Mouse (Mus musculus): ENCODE measurements around the gene Ube2g1. TPM values are rescaled to one million over a fixed set of nuclear protein-coding genes. Genes with fewer than 3 reads are reported as not detected.

Gene Ube2g1
- polyA plus RNA-seq, 1 experiment from 2014 or later: 83.3 TPM

DNA sequence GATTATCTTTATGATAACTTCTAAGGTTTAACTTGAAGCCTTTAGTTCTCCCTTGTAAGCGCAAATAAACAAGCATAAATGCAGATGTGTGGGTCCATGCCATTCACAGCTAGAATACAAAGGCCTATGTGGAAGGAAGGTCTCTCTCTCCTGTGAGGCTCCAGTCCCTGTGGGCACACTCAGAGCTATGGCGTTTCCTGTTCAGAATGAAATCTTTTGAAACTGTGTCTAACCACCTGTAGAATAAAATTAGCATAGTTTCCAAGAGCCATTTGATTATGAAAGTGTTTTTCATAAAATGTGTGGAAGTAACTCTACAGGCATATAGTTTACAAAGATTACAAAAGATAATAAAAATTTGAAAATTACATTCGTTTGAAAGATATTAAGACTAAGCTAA lies 111.1 kb downstream of the Ube2g1 start:
- Histone ChIP-seq H3K9me3 (no peaks in the 10 kb centered on the region), H3K4me2 (no peak overlapping the region), H3K27me3 (replicated peaks) (no peaks in the 10 kb centered on the region), H3K27ac (no peak overlapping the region), H3K4me3 (no peak overlapping the region), H3K9ac (no peak overlapping the region), H3K36me3 (replicated peaks) (peaks cover 16% of the 10 kb centered on the region; the same call in 1 of the 2 replicates), H3K4me1 (no peaks in the 10 kb centered on the region)
- 86% methylated on average over 3 of the region's 3 CpGs for WGBS
- ATAC-seq (replicated peaks): no peak

DNA sequence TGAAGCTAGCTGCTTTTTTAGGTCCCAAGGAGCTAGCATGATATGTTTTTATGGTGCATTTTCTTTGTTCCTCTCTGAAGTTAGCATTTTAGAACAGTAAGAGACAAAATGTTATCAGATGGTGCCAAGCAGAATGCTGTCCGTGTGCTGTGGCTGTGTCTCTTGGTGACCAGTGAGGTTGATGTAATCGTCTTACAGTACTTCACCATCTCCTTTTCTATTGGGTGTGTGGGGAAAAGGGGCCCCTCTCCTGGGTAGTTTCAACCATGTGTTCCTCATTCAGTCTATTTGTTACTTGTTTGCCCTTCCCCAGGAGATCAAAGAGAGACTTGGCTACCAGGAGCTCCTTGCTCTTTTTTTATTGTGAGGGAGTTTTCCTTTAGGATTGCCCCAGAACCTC lies 116.1 kb downstream of the Ube2g1 start:
- Histone ChIP-seq H3K4me1 (no peaks in the 10 kb centered on the region), H3K36me3 (replicated peaks) (peaks cover 11% of the 10 kb centered on the region; the same call in 1 of the 2 replicates), H3K4me2 (no peak overlapping the region), H3K9ac (no peak overlapping the region), H3K4me3 (no peak overlapping the region), H3K27ac (no peak overlapping the region), H3K27me3 (replicated peaks) (no peaks in the 10 kb centered on the region), H3K9me3 (no peaks in the 10 kb centered on the region)
- ATAC-seq (replicated peaks): no peak
- 76% methylated on average over 2 of the region's 2 CpGs for WGBS

DNA sequence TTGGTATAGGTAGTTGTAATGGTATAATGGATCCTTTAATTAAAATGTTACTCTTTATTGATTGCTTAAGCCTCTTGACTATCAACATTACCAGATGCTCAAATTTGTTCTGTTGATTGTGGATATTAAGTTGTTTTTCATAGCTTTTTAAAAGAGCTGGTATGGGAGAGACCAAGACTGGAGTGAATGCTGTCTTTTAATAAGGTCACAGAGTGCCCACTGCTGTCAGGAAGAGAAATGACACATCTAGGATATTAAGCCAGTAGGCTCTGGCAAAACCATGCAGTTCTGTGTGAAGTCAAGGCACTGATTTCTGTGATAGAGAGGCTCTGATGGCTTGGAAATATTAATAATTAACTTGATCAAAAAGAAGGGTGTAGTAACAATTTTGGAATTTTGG lies 116.8 kb downstream of the Ube2g1 start:
- Histone ChIP-seq H3K9ac (no peak overlapping the region), H3K4me1 (no peaks in the 10 kb centered on the region), H3K27me3 (replicated peaks) (no peaks in the 10 kb centered on the region), H3K4me3 (no peak overlapping the region), H3K9me3 (no peaks in the 10 kb centered on the region), H3K36me3 (replicated peaks) (peaks cover 16% of the 10 kb centered on the region; the same call in 1 of the 2 replicates), H3K27ac (no peak overlapping the region), H3K4me2 (no peak overlapping the region)
- no peak for ATAC-seq (replicated peaks)

DNA sequence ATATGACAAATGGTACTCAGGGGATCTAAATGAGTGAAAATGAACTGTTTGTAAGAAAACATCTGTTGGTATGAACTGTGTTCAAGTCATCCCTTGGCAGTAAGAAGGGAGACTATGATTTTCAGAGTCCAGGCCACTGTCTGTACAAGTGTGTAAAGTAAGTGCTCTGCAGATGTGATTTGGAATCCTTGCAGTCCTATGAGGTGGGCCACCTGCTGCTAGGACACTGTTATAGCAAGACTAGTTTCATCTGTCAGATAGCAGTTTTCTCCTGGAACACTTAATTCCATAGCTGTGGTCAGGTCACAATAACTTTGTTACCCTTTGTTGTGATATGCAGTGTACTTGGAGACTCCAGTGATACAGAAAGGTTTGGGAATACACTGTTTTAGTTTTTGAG lies 118.9 kb downstream of the Ube2g1 start:
- peaks cover 31% of the 10 kb centered on the region for H3K36me3 ChIP-seq (replicated peaks)
- H3K4me1 ChIP-seq: no peaks in the 10 kb centered on the region
- no peaks in the 10 kb centered on the region for H3K27me3 ChIP-seq (replicated peaks)
- H3K4me3 ChIP-seq: no peak overlapping the region
- H3K27ac ChIP-seq: no peak overlapping the region
- H3K9me3 ChIP-seq: no peaks in the 10 kb centered on the region
- no peak overlapping the region for H3K4me2 ChIP-seq
- H3K9ac ChIP-seq: no peak overlapping the region
- no peak for ATAC-seq (replicated peaks)

DNA sequence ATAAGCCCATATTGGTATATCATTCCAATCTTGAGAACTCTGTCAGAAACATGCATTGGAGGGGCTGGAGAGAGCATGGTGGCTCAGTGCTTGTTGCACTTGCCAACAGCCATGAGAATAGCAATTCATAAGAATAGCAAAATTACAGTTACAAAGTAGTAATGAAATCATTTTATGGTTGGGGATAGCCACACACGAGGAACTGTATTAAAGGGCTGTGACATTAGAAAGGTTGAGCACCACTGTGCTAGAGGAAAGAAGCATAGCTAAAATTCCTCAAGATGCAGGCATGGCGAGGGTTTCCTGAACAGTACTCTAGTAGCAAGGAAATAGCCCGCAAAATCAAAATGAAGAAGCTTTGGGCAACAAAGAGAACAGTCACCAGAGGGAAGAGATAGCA lies 126.7 kb downstream of the Ube2g1 start:
- WGBS: 95% methylated on average over 3 of the region's 3 CpGs
- Histone ChIP-seq H3K36me3 (replicated peaks) (peaks cover 48% of the 10 kb centered on the region), H3K4me1 (no peaks in the 10 kb centered on the region), H3K27me3 (replicated peaks) (no peaks in the 10 kb centered on the region), H3K27ac (no peak overlapping the region), H3K9ac (no peak overlapping the region), H3K9me3 (no peaks in the 10 kb centered on the region), H3K4me2 (no peak overlapping the region), H3K4me3 (no peak overlapping the region)
- ATAC-seq (replicated peaks): no peak

DNA sequence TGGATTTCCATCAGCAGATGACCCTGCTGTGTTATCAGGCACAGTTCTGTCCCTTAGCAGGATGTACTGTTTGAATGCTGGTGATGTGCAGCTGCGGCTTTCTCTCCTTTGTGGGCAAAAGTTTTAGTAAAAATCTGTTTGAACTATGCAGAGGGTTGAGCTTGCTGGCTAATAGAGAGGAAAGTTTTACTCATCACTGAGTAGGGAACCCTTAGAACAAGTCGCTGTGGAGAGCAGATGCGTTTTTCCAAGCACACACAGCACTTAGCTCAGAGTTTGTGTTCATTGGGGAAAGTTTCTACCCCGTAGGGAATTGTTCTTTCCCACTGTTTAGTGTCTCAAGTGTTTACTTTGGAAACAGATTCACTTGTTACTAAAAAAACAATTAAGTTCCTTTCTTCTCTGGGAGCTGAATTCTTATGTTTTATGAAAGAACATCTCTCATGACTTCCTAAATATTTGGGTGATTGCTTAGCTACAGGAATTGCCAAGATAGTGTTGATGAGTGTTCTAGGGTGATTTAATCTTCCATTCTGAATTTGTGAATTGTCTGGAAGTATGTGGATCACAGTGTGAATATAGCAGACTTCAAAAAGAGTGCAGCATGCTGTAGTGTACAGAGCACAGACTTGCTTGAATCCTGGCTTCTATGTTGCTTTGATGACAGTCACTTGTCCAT lies 127.9 kb downstream of the Ube2g1 start:
- Histone ChIP-seq H3K9ac (no peak overlapping the region), H3K9me3 (no peaks in the 10 kb centered on the region), H3K27ac (no peak overlapping the region), H3K4me1 (no peaks in the 10 kb centered on the region), H3K4me2 (no peak overlapping the region), H3K4me3 (no peak overlapping the region), H3K27me3 (replicated peaks) (no peaks in the 10 kb centered on the region), H3K36me3 (replicated peaks) (peaks cover 47% of the 10 kb centered on the region)
- WGBS: 87% methylated on average over 4 of the region's 4 CpGs
- ATAC-seq (replicated peaks): no peak

DNA sequence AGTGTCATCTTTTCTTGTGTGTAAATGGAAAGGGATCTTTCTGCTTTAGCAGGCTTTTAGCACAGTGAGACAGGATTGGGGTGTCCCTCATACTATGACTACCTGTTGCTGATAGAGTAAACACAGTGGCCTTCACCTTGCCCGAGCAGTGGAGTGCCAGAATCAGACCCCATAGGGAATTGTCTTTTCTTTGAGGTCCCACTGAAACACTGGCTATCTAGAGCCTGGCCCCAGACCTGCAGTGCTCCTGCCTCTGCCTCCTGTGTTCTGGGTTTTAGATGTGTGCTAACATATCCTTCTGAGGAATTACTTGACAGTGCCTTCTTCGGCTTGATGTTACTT lies 128.4 kb downstream of the Ube2g1 start:
- 86% methylated on average over 2 of the region's 2 CpGs for WGBS
- no peak overlapping the region for H3K9ac ChIP-seq
- no peak for ATAC-seq (replicated peaks)
- no peaks in the 10 kb centered on the region for H3K9me3 ChIP-seq
- peaks cover 51% of the 10 kb centered on the region for H3K36me3 ChIP-seq (replicated peaks)
- no peaks in the 10 kb centered on the region for H3K27me3 ChIP-seq (replicated peaks)
- no peak overlapping the region for H3K4me2 ChIP-seq
- no peak overlapping the region for H3K4me3 ChIP-seq
- no peak overlapping the region for H3K27ac ChIP-seq
- H3K4me1 ChIP-seq: no peaks in the 10 kb centered on the region

Small RNA genes lying within 50 kb of the gene (microRNA-seq; reads per million reads assigned to microRNA genes)
- not detected for gene Gm25678

Other genes with a start within 250 kb of the Ube2g1 start
- gene Tekt1, start 244.8 kb upstream of the Ube2g1 start, polyA plus RNA-seq (2015; fragmentation: Nextera tagmentation; extraction: Ambion mirVana): 9.7 and 11.2 TPM in 2 replicates
- gene Smtnl2, start 195.6 kb upstream of the Ube2g1 start, polyA plus RNA-seq (2015; fragmentation: Nextera tagmentation; extraction: Ambion mirVana): 8.1 and 9.3 TPM in 2 replicates
- not detected in 2 replicates for gene Ggt6, start 171.8 kb upstream of the Ube2g1 start, polyA plus RNA-seq (2015; fragmentation: Nextera tagmentation; extraction: Ambion mirVana)
- 67.5 and 69.4 TPM in 2 replicates for gene Mybbp1a, start 165.9 kb upstream of the Ube2g1 start, polyA plus RNA-seq (2015; fragmentation: Nextera tagmentation; extraction: Ambion mirVana)
- 10.7 and 11.6 TPM in 2 replicates for gene Spns2, start 117.4 kb upstream of the Ube2g1 start, polyA plus RNA-seq (2015; fragmentation: Nextera tagmentation; extraction: Ambion mirVana)
- gene Spns3, start 56.8 kb upstream of the Ube2g1 start, polyA plus RNA-seq (2015; fragmentation: Nextera tagmentation; extraction: Ambion mirVana): 0.04 TPM in 1 of 2 replicates, not detected in the other
- 28.2 and 31.8 TPM in 2 replicates for gene Ankfy1, start 82.7 kb downstream of the Ube2g1 start, polyA plus RNA-seq (2015; fragmentation: Nextera tagmentation; extraction: Ambion mirVana)
- gene Cyb5d2, start 188.9 kb downstream of the Ube2g1 start, polyA plus RNA-seq (2015; fragmentation: Nextera tagmentation; extraction: Ambion mirVana): 7.7 and 8.7 TPM in 2 replicates
- 15.2 and 15.8 TPM in 2 replicates for gene Zzef1, start 188.9 kb downstream of the Ube2g1 start, polyA plus RNA-seq (2015; fragmentation: Nextera tagmentation; extraction: Ambion mirVana)

Measured in midbrain, embryonic 15.5 days (tissue).